Mouse (Mus musculus) embryo, embryonic 11.5 days (tissue): ENCODE results near the gene Chd5.
A peak's percentile ranks its signal among the peaks of the same experiment; 100 is the strongest.

Source experiments
- DNase-seq: peaks from one replicate; pipeline ENCODE4 v3.0.0-alpha.2; 2012; ENCODE audit warnings: low read depth, low spot score

Gene Chd5

GRCm38 (mm10) chr4:152353886-152354637 is 15.6 kb downstream of the Chd5 start:
- DNase-seq: no peak

DNA sequence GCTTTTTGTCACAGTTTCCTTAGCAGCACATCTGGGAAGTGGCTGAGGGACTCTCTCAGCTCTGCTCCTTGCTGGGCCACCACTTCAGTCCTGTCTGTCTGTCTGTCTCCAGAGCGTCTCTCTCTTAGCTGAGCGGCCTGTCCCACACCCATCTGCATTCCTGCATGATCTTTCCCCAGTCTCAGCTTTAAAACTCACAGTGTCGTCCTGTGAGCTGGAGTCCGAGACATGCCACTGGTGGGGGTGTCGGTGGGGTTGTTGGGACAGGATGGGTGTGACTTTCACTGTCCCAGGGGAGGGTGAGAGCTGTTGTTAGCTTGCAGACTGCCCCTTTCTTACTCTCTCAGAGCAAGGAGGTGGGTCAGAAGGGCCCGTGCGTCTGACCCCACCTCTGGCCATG is 17.2 kb downstream of the Chd5 start:
- no peak for DNase-seq

GRCm38 (mm10) chr4:152359700-152360099 is 21.2 kb downstream of the Chd5 start:
- no peak for DNase-seq

- peak; percentile 39 for DNase-seq
Measured at GRCm38 (mm10) chr4:152360855-152361254, 22.4 kb downstream of the Chd5 start.

DNA sequence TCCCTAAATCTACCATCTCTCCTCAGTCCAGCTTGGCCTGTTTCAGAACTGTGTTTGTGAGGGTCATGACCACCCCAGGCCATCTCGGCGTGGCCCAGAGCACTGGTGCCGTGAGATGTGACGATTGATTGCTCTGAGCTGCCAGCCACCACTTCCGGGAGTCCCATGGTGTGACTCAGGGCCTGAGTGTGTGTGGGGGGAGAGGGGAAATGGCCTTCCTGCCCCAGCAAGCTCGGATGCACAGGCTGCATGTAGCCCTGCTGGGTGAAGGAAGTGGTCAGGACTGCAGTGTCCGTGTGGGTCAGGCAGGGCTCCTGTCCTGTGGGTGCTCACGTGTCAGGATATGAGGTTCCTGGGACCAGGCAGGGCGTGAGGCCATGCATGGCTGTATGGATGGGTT is 23.7 kb downstream of the Chd5 start:
- no peak for DNase-seq

- DNase-seq: no peak
Measured at GRCm38 (mm10) chr4:152365228-152365627, 26.8 kb downstream of the Chd5 start.

- DNase-seq: no peak
Measured at GRCm38 (mm10) chr4:152382528-152383252, 44.2 kb downstream of the Chd5 start.

- DNase-seq: no peak
Measured at GRCm38 (mm10) chr4:152385644-152386043, 47.2 kb downstream of the Chd5 start.

GRCm38 (mm10) chr4:152392192-152392591 is 53.7 kb downstream of the Chd5 start:
- DNase-seq: no peak

- no peak for DNase-seq
Measured at GRCm38 (mm10) chr4:152392627-152393026, 54.2 kb downstream of the Chd5 start.

GRCm38 (mm10) chr4:152398926-152399325 is 60.5 kb downstream of the Chd5 start:
- DNase-seq: no peak

DNA sequence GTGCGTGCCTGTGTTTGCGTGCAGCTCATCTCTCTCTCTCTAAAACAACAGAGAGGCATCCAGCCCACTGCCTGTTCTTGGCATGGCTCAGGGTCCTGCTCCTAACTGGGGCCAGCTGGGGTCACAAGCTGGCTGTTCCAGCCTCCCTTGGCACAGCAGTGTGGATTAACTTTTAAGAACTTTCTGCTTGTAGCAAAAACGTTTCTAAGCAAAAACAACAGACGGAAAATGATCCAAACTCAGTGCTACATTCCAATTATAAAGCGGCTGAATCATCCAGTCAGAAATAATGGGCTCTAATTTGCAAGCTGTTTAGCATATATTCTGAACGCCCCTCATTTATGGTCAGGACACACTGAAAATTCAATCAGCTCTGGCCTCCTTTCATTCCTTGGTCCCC is 66.7 kb downstream of the Chd5 start:
- DNase-seq: no peak

- DNase-seq: no peak
Measured at GRCm38 (mm10) chr4:152405671-152406201, 67.3 kb downstream of the Chd5 start.

DNA sequence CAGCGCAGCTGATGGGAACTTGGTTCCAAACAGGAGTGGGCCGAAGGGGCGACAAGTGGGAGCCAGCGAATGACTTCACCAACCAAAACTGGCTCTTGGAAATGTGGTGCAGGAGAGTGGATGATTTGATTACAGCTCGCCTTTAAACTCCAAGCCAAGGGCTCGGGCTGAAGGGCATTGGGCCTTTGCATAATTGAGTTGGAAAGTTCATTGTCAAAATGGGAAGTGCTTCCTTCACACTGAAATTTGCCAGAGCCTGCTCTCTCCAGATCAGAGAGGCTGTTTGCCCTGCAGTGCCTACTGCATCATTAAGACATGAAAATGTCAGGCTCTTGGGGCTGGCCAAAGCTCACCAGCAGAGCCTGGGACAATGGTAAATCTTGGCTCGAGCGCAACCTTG is 68.1 kb downstream of the Chd5 start:
- DNase-seq: no peak

GRCm38 (mm10) chr4:152410961-152411360 is 72.5 kb downstream of the Chd5 start:
- no peak for DNase-seq

DNA sequence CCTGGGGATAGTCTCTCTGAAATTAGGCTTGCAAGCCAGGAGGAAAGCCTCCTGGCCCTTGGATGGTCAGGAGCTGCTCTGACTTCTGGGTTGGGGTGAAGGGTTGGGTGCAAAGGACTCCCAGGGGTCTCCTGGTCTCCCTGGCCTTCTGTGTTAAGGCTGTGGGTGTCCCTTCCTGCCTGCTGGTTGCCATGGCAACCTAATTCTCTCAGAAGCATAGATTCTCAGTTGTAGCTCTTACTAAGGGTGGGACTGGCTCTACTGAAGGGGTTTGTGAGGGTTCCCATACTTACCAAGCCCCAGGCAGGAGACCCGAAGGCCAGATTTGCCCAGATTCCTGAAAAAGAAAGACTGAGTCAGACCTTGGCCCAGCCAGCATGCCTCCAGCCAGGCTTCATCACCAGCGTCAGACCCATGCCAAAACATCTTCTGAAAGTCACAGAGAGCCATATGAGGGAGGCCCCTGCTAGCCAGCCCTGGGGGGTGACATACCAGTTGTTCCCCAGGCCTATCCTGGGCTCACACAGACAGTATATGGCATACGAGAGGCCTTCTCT is 74.2 kb downstream of the Chd5 start:
- no peak for DNase-seq

DNA sequence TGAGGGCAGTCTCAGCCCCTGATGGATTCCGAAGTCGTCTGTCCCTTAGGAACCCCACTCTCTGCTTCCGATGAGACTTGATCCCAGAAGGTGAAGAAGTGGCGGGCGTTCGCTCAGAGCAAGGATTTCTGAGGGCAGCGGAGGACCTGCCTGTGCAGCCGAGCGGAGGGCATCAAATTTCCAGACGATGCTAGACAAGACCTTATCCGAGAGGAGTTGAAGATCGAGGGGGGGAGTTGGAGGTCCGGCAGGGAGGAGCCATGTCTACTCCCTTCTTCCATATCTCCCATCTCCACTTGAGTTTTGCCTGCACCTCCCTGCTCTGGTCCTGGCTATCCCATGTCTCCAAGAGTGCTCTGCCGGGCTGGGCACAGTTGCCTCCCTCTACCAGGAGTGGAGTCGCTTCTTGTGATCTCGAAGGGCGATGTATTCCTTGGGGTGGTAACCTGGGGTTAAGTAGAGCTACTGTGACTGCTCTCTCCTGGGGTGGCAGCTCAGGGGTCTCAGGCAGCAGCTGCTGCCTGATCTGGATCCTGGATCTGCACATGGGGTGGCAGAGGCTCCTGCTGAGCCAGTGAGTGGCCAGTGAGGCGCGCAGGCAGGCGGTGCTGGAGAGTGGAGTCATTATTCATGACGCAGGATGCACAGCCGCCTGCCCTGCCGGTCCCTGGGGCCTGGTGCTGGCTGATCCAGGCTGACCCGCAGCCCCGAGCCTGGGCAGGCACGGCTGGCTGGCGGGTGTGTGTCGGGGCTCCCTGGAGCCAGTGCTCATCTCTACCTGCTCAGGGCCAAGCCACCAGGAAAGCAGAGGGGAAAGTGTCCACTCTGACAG is 80.0 kb downstream of the Chd5 start:
- no peak for DNase-seq

DNA sequence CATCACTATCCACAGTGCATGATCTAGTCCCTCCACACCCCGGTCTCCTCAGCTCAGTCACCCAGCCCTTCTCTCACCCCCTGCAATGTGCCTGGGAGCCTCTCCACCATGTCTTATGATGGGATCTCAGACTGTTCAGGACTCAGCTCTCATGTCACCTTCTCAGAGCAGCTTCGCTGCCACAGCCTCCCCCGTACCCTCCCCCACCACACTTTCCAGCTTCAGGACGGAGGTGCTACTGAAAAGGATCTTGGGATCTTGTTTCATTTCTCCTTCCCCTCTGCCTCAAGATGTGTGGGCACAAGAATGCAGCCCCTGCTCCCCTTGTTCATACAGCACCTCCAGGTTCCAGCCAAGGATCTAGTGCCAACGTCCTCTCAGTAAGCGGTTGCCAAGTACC is 85.1 kb downstream of the Chd5 start:
- DNase-seq: no peak

DNA sequence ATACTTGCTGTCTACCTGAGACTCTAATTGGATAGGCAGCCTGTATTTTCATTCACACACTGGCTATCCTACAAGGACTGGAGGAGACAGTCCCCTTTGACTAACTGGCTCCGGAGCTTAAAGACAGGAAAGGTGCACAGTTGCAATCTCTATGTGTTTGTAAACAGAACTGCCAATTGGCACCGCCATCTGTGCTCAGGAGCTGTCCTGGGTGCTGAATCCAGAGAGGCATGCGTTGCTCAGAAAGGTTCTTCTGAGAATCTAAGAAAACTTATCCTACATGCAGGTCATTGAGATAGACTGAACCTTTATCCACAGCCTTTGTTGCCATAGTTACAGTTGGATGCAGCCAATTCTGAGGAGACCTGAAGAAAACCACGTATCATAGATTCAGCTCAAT is 85.9 kb downstream of the Chd5 start:
- peak; percentile 53 for DNase-seq

DNA sequence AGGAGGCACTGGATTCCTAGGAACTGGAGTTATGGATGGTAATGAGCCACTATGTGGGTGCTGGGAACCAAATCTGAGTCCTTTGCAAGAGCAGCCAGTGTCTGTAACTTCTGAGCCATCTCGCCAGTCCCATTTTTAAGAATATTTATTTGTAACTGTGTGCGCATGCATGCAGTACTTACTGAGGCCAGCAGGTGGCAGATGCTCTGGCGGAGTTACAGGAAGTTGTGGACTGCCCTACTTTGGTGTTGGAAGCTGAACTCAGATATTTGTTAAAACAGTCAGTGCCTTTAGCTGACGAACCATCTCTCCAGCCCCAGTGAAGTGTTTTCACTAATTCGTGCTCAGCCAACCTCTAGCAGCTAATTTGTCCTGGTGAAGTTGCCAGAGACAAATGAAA is 86.5 kb downstream of the Chd5 start:
- DNase-seq: no peak

DNA sequence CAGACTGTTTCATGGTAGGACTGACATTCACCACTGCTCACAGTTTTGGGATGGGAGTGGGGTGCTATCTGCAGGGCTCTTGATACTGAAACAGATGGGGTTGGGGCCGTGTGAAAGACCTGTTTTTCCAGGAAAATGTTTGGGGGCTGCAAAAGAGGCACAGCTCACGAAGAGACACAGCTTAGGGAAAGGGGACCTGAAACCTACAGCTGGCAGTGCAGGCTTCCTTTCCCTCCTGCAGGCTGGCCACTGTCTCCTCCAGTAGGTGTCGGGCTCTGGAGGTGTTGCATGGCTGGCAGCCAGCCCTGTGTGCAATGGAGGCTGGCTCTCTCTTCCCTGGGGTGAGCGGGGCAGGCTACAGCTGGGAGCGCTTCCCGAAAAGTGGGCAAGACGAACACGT is 89.8 kb downstream of the Chd5 start:
- no peak for DNase-seq

DNA sequence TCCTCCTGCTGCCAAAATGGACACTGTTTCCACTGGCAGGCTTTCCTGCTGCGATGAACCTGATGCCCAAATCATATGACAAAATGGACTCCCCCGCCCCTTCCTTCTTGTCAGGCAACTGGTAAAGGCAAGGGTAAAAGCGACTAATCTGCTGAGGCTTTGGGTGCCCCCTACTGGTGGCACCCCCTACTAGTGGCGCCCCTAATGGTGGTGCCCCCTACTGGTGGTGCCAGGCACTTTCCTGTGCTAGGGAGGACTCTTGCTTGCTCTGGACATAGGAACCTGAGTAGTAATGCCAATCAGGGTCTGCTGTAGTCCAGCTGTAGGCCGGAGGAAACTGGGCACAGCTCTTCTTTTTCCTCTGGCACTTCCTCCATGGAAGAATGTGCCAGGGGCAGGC is 93.9 kb downstream of the Chd5 start:
- no peak for DNase-seq
